Mouse (Mus musculus) heart, embryonic 13.5 days (tissue): Measurements from ENCODE around the gene Idh2. TPM values are rescaled to one million over a fixed set of nuclear protein-coding genes. Genes with fewer than 3 reads are reported as not detected.

Experiments used
- ATAC-seq: fragments of 200-750 bp; cut with Nextera tagmentation; 2 replicates; pipeline ENCODE4 v1.8.0; 2017; ENCODE audit warnings: moderate TSS enrichment; ENCODE audit not compliant: insufficient number of reproducible peaks, low FRiP score, low TSS enrichment; ENCODE audit errors: extremely low read depth
- H3K27ac ChIP-seq: fragments of 300-500 bp; sonication (generic); replicated peaks from 2 replicates; pipeline ENCODE4 v1.5.1; 2015; ENCODE audit warnings: moderate library complexity, mild to moderate bottlenecking, inconsistent platforms
- H3K27me3 ChIP-seq: fragments of 300-500 bp; sonication (generic); replicated peaks from 2 replicates; pipeline ENCODE4 v1.6.1; 2015; ENCODE audit warnings: mild to moderate bottlenecking, inconsistent platforms
- H3K36me3 ChIP-seq: fragments of 300-500 bp; sonication (generic); 2 replicates; pipeline ENCODE4 v1.6.1; 2015; ENCODE audit warnings: mild to moderate bottlenecking, inconsistent platforms
- H3K4me1 ChIP-seq: fragments of 300-500 bp; sonication (generic); 2 replicates; pipeline ENCODE4 v1.6.1; 2015; ENCODE audit warnings: inconsistent platforms
- H3K4me2 ChIP-seq: fragments of 300-500 bp; sonication (generic); 2 replicates; pipeline ENCODE4 v1.6.1; 2015; ENCODE audit warnings: inconsistent platforms, mild to moderate bottlenecking, moderate library complexity
- H3K4me3 ChIP-seq: fragments of 300-500 bp; sonication (generic); 2 replicates; pipeline ENCODE4 v1.5.1; 2015; ENCODE audit warnings: moderate library complexity, mild to moderate bottlenecking, inconsistent platforms
- H3K9ac ChIP-seq: fragments of 300-500 bp; sonication (generic); 2 replicates; pipeline ENCODE4 v1.6.1; 2015; ENCODE audit warnings: inconsistent platforms, mild to moderate bottlenecking, moderate library complexity
- H3K9me3 ChIP-seq: fragments of 300-500 bp; sonication (generic); 2 replicates; pipeline ENCODE4 v1.6.1; 2016; ENCODE audit warnings: inconsistent platforms
- WGBS: fragments of 180-500 bp; shearing (Covaris S2); methylation state at CpG from one replicate; pipeline ENCODE4 v1.1.7; 2015; ENCODE audit warnings: mixed read lengths; 5-methylcytosine and 5-hydroxymethylcytosine counted together
- polyA plus RNA-seq: library from polyadenylated mRNA; unstranded; fragments of >200 nt; fragmentation: Nextera tagmentation; extraction: Ambion mirVana; gene quantifications from 2 replicates; pipeline ENCODE4 v1.2.1, GENCODE M21; 2015

Idh2 gene
- polyA plus RNA-seq, 1 experiment from 2014 or later, result 1,911 TPM

GRCm38 (mm10) chr7:80095598-80096309 is 19.4 kb downstream of the Idh2 start:
- H3K4me2 ChIP-seq, result no peak overlapping the region
- no peaks in the 10 kb centered on the region for H3K9me3 ChIP-seq
- H3K27ac ChIP-seq, result no peak overlapping the region
- H3K27me3 ChIP-seq, result no peaks in the 10 kb centered on the region
- no peak for ATAC-seq
- peaks cover 24% of the 10 kb centered on the region for H3K4me1 ChIP-seq
- no peak overlapping the region for H3K9ac ChIP-seq
- 83% methylated on average over 20 of the region's 20 CpGs for WGBS
- no peak overlapping the region for H3K4me3 ChIP-seq
- H3K36me3 ChIP-seq, result peaks cover 100% of the 10 kb centered on the region

GRCm38 (mm10) chr7:80094481-80094880 is 20.7 kb downstream of the Idh2 start:
- Histone ChIP-seq H3K27ac (no peak overlapping the region), H3K9me3 (no peaks in the 10 kb centered on the region), H3K4me3 (no peak overlapping the region), H3K4me2 (no peak overlapping the region), H3K36me3 (peaks cover 100% of the 10 kb centered on the region), H3K27me3 (no peaks in the 10 kb centered on the region), H3K9ac (no peak overlapping the region), H3K4me1 (peaks cover 24% of the 10 kb centered on the region)
- WGBS, result 72% methylated on average over 5 of the region's 5 CpGs
- ATAC-seq, result no peak

DNA sequence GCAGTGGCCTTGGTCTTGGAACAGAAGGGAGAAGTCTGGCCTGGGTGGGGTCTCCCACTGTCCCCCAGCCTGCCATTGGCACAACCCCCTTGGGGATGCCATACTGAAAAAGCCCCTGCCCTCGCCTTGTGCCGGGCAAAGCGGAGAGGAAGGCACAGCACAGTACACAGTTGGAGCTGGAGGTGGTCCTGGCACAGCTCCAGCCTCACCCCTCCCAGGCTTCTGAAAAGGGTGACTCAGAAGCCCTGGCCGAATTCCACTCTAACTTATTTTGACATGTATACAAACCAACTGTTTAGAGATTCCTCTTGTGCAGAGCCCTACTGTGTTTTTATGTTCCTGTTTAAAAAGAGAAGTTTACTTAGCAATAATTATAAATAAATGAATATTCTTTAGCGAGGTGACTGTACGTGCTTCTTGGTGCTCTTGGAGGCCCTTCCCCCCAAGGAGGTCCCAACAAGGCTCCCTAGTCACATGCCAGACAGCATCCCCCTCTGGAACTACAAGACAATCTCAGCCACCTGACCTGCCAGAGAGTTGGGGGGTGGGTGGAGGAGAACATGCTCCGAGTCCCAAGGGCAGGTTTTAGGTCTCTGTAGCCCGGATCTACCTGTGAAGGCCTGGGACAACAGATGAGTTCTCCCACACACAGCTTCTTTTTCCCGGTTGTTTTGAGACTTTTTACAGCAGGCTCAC is 22.7 kb downstream of the Idh2 start:
- Histone ChIP-seq H3K4me3 (no peak overlapping the region), H3K4me2 (no peak overlapping the region), H3K27me3 (no peaks in the 10 kb centered on the region), H3K36me3 (peaks cover 100% of the 10 kb centered on the region), H3K9ac (peak overlapping the region; percentile 47; the same call in 1 of the 2 replicates), H3K27ac (peak overlapping the region; percentile 46), H3K9me3 (no peaks in the 10 kb centered on the region), H3K4me1 (peaks cover 24% of the 10 kb centered on the region)
- ATAC-seq, result no peak
- 50% methylated on average over 9 of the region's 9 CpGs for WGBS

DNA sequence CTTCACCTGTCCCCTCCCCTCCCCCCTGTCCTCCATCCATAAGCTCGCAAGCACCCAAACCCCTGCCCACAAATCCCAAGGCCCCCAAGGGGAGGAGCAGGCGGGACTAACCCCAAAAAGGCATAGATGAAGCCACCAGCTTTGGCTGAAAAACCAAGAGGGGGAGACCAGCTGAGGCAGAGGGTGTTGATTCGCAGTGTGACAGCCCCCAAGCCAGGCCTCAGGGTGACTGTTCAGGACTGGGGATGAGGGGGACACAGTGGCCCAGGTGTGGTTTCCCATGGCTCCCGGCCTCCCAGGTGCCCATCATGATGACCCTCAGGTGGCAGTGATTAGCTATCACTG is 23.4 kb downstream of the Idh2 start:
- Histone ChIP-seq H3K4me3 (no peak overlapping the region), H3K36me3 (peaks cover 100% of the 10 kb centered on the region), H3K9me3 (no peaks in the 10 kb centered on the region), H3K9ac (peak overlapping the region; percentile 9; the same call in 1 of the 2 replicates), H3K4me2 (no peak overlapping the region), H3K27ac (peak overlapping the region; percentile 46; the same call in 1 of the 2 replicates), H3K27me3 (no peaks in the 10 kb centered on the region), H3K4me1 (peaks cover 24% of the 10 kb centered on the region)
- WGBS, result 70% methylated on average over 4 of the region's 4 CpGs
- ATAC-seq, result no peak

- Histone ChIP-seq H3K4me2 (no peak overlapping the region), H3K4me1 (peaks cover 27% of the 10 kb centered on the region), H3K27me3 (no peaks in the 10 kb centered on the region), H3K9me3 (no peaks in the 10 kb centered on the region), H3K9ac (peak overlapping the region; percentile 9; the same call in 1 of the 2 replicates), H3K27ac (peak overlapping the region; percentile 57), H3K36me3 (peaks cover 100% of the 10 kb centered on the region), H3K4me3 (no peak overlapping the region)
- ATAC-seq, result no peak
- 67% methylated on average over 13 of the region's 13 CpGs for WGBS
Observed at GRCm38 (mm10) chr7:80091004-80091865, 24.0 kb downstream of the Idh2 start.

GRCm38 (mm10) chr7:80090191-80091003 is 24.8 kb downstream of the Idh2 start:
- WGBS, result 75% methylated on average over 18 of the region's 18 CpGs
- H3K36me3 ChIP-seq, result peaks cover 99% of the 10 kb centered on the region
- ATAC-seq, result 0 out of 2 replicates have a peak, but pooled peaks have one; percentile 12

GRCm38 (mm10) chr7:80088191-80088590 is 27.0 kb downstream of the Idh2 start:
- ATAC-seq, result no peak
- H3K9me3 ChIP-seq, result no peaks in the 10 kb centered on the region
- H3K36me3 ChIP-seq, result peaks cover 85% of the 10 kb centered on the region
- H3K27me3 ChIP-seq, result no peaks in the 10 kb centered on the region
- H3K9ac ChIP-seq, result no peak overlapping the region
- no peak overlapping the region for H3K4me2 ChIP-seq
- H3K27ac ChIP-seq, result no peak overlapping the region
- peaks cover 32% of the 10 kb centered on the region for H3K4me1 ChIP-seq
- 79% methylated on average over 9 of the region's 9 CpGs for WGBS
- H3K4me3 ChIP-seq, result no peak overlapping the region

More at GRCm38 (mm10) chr7:80090191-80091003, 24.8 kb downstream of the Idh2 start:
- Histone ChIP-seq H3K4me1 (peaks cover 31% of the 10 kb centered on the region), H3K27ac (peak overlapping the region; percentile 57), H3K9ac (no peak overlapping the region), H3K9me3 (no peaks in the 10 kb centered on the region), H3K4me2 (no peak overlapping the region), H3K4me3 (no peak overlapping the region), H3K27me3 (no peaks in the 10 kb centered on the region)

- no peak for ATAC-seq
- Histone ChIP-seq H3K4me3 (no peak overlapping the region), H3K9ac (no peak overlapping the region), H3K9me3 (no peaks in the 10 kb centered on the region), H3K36me3 (peaks cover 85% of the 10 kb centered on the region), H3K4me1 (peaks cover 18% of the 10 kb centered on the region), H3K27ac (no peak overlapping the region), H3K4me2 (no peak overlapping the region), H3K27me3 (no peaks in the 10 kb centered on the region)
- WGBS, result 73% methylated on average over 33 of the region's 33 CpGs
Observed at GRCm38 (mm10) chr7:80085970-80086715, 29.0 kb downstream of the Idh2 start.

DNA sequence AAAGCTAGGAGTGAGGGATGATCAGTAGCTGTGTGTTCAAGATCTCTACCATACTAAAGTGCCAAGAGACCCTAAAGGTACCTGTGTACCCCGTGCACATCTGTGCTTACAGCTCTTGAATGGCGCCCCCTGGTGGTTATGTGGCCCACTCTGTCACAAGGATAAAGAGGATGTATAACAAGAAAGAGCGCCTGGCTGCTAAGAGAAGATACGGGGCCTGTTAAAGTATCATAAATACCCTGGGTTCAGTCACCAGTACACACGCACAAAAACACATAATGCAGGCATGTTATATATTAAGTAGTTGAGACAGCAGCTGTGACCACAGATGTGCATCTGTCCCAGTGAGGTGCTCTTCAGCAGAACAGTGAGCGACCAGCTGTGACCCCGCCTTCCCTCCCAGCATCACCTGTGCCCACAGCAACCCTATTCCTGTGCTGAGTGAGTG is 30.7 kb downstream of the Idh2 start:
- no peak overlapping the region for H3K27ac ChIP-seq
- H3K9ac ChIP-seq, result no peak overlapping the region
- H3K9me3 ChIP-seq, result no peaks in the 10 kb centered on the region
- H3K36me3 ChIP-seq, result peaks cover 70% of the 10 kb centered on the region
- peaks cover 33% of the 10 kb centered on the region for H3K4me1 ChIP-seq
- 62% methylated on average over 7 of the region's 7 CpGs for WGBS
- no peaks in the 10 kb centered on the region for H3K27me3 ChIP-seq
- H3K4me3 ChIP-seq, result no peak overlapping the region
- no peak for ATAC-seq
- no peak overlapping the region for H3K4me2 ChIP-seq
